18 mouse cellular contexts compared by ENCODE assay signal in the genomic region with DNA sequence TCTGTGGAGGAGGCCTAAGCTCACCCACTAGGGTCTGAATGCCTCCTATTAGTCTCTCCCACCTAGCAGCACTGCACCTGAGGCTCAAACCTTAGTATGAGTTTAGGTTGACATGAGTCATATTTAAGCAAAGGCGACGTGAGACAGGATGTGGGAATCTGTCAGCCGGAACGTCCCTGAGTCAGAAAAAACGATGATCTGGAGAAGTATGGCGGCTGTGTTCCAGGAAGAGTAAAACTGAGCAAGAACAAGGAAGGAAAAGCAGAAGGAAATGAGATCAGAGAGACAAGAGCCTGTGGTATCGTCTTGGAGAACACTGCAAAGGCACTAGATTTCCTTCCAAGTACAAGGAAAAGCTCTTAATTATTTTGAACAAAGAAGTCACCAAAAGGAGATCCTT. TPM values are rescaled to one million over a fixed set of nuclear protein-coding genes. Genes with fewer than 3 reads are reported as not detected.
"Had no signal": no experiment of that assay in that cellular context is flagged by ENCODE, and none has a peak within 500 bp of the region (broad histone marks: within the 10 kb centered on the region; RNA-seq: fewer than 3 reads in every experiment).

No protein-coding gene starts in this region.

- H3K4me1 ChIP-seq: limb, embryonic 13.5 days; midbrain, embryonic 13.5 days; neural tube, embryonic 15.5 days; stomach, embryonic 15.5 days had no signal

- ATAC-seq: lung, postnatal 0 days; midbrain, embryonic 13.5 days had no signal

- H3K27ac ChIP-seq: layer of hippocampus, adult 2 months; limb, embryonic 13.5 days; liver, embryonic 14.5 days; midbrain, embryonic 13.5 days; neural tube, embryonic 15.5 days; stomach, embryonic 15.5 days had no signal

- H3K4me2 ChIP-seq: limb, embryonic 13.5 days; midbrain, embryonic 13.5 days; neural tube, embryonic 15.5 days; stomach, embryonic 15.5 days had no signal

- H3K4me3 ChIP-seq: layer of hippocampus, adult 2 months; limb, embryonic 13.5 days; midbrain, embryonic 13.5 days; myocyte; neural tube, embryonic 15.5 days; stomach, embryonic 15.5 days had no signal

- H3K27me3 ChIP-seq: limb, embryonic 13.5 days; midbrain, embryonic 13.5 days; neural tube, embryonic 15.5 days; stomach, embryonic 15.5 days had no signal

- H3K36me3 ChIP-seq: limb, embryonic 13.5 days; midbrain, embryonic 13.5 days; neural tube, embryonic 15.5 days; stomach, embryonic 15.5 days had no signal

- H3K9me3 ChIP-seq: limb, embryonic 13.5 days; midbrain, embryonic 13.5 days; neural tube, embryonic 15.5 days; stomach, embryonic 15.5 days had no signal

- H3K9ac ChIP-seq: limb, embryonic 13.5 days; liver, embryonic 14.5 days; midbrain, embryonic 13.5 days; neural tube, embryonic 15.5 days; stomach, embryonic 15.5 days had no signal

- DNase-seq: kidney, adult 18-20 months; kidney, postnatal 10 days; kidney, postnatal 4 days; left cerebral cortex, postnatal 4 days; lung, adult 2 months; lung, postnatal 36 days; retina, postnatal 1 day; right cerebral cortex, postnatal 4 days; spleen, adult 18-20 months had no signal

RNA-seq across cellular contexts. Expression of a gene that starts 32.1 kb away (rescaled TPM):
- total RNA-seq: layer of hippocampus, adult 2 months; layer of hippocampus, postnatal 10 days; left cerebral cortex, postnatal 4 days had no signal
- polyA plus RNA-seq: midbrain, embryonic 13.5 days had no signal
